Mouse (Mus musculus): ENCODE measurements around the gene Vopp1. TPM values are rescaled to one million over a fixed set of nuclear protein-coding genes. Genes with fewer than 3 reads are reported as not detected.

Vopp1 gene
- polyA plus RNA-seq, 1 experiment from 2014 or later = 39.7 TPM

- no peak overlapping the region for H3K27ac ChIP-seq (replicated peaks)
- no peaks in the 10 kb centered on the region for H3K9me3 ChIP-seq (replicated peaks)
- H3K4me3 ChIP-seq (replicated peaks) = no peak overlapping the region
- H3K9ac ChIP-seq = no peak overlapping the region
- H3K36me3 ChIP-seq = 0 out of 2 replicates have a peak, but pooled peaks cover 4% of the 10 kb centered on the region
- 89% methylated on average over 3 of the region's 3 CpGs for WGBS
- no peak overlapping the region for H3K4me2 ChIP-seq (replicated peaks)
- H3K27me3 ChIP-seq = no peaks in the 10 kb centered on the region
- no peak for ATAC-seq (ENCODE audit: insufficient number of reproducible peaks, low FRiP score, low TSS enrichment, low read depth)
- H3K4me1 ChIP-seq = no peaks in the 10 kb centered on the region; the same call in 1 of the 2 replicates
These were observed 131.8 kb downstream of the Vopp1 start for GRCm38 (mm10) chr6:57693116-57693515.

- Histone ChIP-seq H3K9me3 (replicated peaks) (no peaks in the 10 kb centered on the region), H3K27ac (replicated peaks) (peak within 1 kb of the TSS; percentile 89), H3K4me1 (no peaks in the 10 kb centered on the region; the same call in 1 of the 2 replicates), H3K36me3 (0 out of 2 replicates have a peak, but pooled peaks cover 4% of the 10 kb centered on the region), H3K4me2 (replicated peaks) (peak within 1 kb of the TSS; percentile 62), H3K9ac (peak within 1 kb of the TSS; percentile 60), H3K27me3 (no peaks in the 10 kb centered on the region), H3K4me3 (replicated peaks) (peak within 1 kb of the TSS; percentile 80)
- ATAC-seq (ENCODE audit: insufficient number of reproducible peaks, low FRiP score, low TSS enrichment, low read depth) = peak; percentile 97
- under 1% methylated on average over 52 of the region's 52 CpGs for WGBS
These were observed 133.3 kb downstream of the Vopp1 start, which contains the start of gene Pyurf for GRCm38 (mm10) chr6:57691467-57692261. Gene Pyurf (minus strand): TSS chr6:57692078.

GRCm38 (mm10) chr6:57684156-57684555 lies 140.8 kb downstream of the Vopp1 start:
- Histone ChIP-seq H3K9ac (no peak overlapping the region), H3K4me3 (replicated peaks) (no peak overlapping the region), H3K4me1 (no peaks in the 10 kb centered on the region), H3K36me3 (no peaks in the 10 kb centered on the region), H3K27me3 (no peaks in the 10 kb centered on the region), H3K4me2 (replicated peaks) (no peak overlapping the region), H3K27ac (replicated peaks) (no peak overlapping the region), H3K9me3 (replicated peaks) (no peaks in the 10 kb centered on the region)
- no peak for ATAC-seq (ENCODE audit: insufficient number of reproducible peaks, low FRiP score, low TSS enrichment, low read depth)
- WGBS = 94% methylated on average over 1 of the region's 1 CpGs

Other genes with a start within 250 kb of the Vopp1 start
- 2.3 and 2.5 TPM in 2 replicates for gene Herc6, start 244.2 kb downstream of the Vopp1 start, polyA plus RNA-seq (2015; fragmentation: Nextera tagmentation; extraction: Ambion mirVana)
- 12.1 and 12.3 TPM in 2 replicates for gene Pyurf, start 133.1 kb downstream of the Vopp1 start, polyA plus RNA-seq (2015; fragmentation: Nextera tagmentation; extraction: Ambion mirVana)
- 23.9 and 25.7 TPM in 2 replicates for gene Lancl2, start 122.6 kb downstream of the Vopp1 start, polyA plus RNA-seq (2015; fragmentation: Nextera tagmentation; extraction: Ambion mirVana)
- not detected in 2 replicates for gene Vmn1r21, start 25.2 kb upstream of the Vopp1 start, polyA plus RNA-seq (2015; fragmentation: Nextera tagmentation; extraction: Ambion mirVana)
- not detected in 2 replicates for gene Vmn1r22, start 82.9 kb upstream of the Vopp1 start, polyA plus RNA-seq (2015; fragmentation: Nextera tagmentation; extraction: Ambion mirVana)
- not detected in 2 replicates for gene Vmn1r23, start 101.7 kb upstream of the Vopp1 start, polyA plus RNA-seq (2015; fragmentation: Nextera tagmentation; extraction: Ambion mirVana)
- gene Vmn1r24, start 136.3 kb upstream of the Vopp1 start, polyA plus RNA-seq (2015; fragmentation: Nextera tagmentation; extraction: Ambion mirVana) = not detected in 2 replicates
- gene Vmn1r25, start 155.7 kb upstream of the Vopp1 start, polyA plus RNA-seq (2015; fragmentation: Nextera tagmentation; extraction: Ambion mirVana) = not detected in 2 replicates
- not detected in 2 replicates for gene Vmn1r26, start 190.0 kb upstream of the Vopp1 start, polyA plus RNA-seq (2015; fragmentation: Nextera tagmentation; extraction: Ambion mirVana)

All from embryonic facial prominence, embryonic 15.5 days (tissue).